Mouse (Mus musculus) CD4-positive helper T cell, adult 2 months (primary cell): ENCODE data around the gene 4930412O13Rik.

Source experiments
- DNase-seq: peaks from one replicate; pipeline ENCODE4 v3.0.0-alpha.2; 2012; ENCODE audit warnings: low read depth, missing footprints, low spot score

4930412O13Rik gene

DNA sequence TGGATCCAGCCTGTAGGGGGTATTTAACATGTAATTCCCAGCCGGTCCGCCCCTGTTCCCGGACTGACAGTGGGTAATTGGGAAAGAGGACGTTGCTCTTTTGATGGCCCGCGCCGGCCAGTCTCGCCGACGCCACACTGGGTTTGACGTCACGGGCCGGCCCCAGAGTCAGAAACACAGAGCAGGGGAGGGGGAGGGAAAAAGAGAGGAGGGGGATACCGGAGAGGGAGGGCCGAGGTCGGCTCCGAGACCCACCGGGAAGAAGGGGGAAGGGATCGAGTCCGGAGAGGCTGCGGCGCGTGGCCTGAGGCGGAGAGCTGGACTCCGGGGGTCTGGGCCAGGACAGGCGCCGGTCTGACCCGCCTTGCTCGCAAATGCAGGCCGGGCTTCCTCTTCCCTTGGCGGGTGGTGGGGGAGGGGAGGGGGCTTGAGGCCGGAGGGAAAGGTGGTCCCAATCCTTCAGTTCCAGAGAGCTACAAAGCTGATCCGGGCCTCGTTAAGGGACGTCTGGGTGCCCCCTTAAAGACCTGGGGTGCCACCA lies at the start of gene 4930412O13Rik:
Gene 4930412O13Rik (plus strand): TSS at position 202 of the 541 bp plus-strand sequence.
- no peak for DNase-seq

DNA sequence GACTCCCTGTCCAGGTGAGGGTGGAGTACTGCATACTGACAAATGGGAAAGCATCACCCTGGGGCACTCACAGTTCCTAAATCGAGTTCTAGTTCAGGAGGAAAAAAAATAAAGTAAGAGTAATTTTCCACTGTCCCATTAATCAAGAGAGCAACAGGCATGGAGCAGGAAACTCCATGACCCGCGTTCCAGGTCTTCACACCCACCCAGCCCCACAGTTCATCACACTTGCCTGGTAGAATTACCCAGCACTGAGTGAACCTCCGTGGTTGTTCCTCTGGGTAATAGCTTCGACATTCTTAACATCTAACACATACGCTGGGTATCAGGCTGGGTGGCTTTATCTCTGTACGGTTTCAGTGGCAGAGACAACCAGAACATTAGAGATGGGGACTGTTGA lies 47.3 kb upstream of the 4930412O13Rik start:
- DNase-seq = no peak

DNA sequence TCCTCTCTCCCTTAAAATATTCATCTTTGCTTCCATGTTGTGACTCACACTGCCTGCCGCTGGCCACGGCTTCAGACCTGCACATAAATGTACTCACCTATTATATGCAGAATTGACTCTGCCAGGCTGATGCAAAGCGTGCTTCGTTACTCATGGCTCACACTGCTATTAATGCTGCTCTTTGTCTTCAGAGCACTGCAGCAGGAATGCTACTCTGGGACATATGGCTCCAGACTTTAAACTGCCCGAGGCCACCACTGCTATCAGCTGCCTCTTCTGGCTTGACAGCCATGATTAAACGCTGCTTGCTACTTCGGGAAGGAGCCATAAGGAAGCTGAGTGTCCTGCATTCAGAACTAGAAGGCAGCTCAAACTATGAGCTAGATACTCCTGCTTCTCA lies 45.9 kb upstream of the 4930412O13Rik start:
- DNase-seq = no peak

DNA sequence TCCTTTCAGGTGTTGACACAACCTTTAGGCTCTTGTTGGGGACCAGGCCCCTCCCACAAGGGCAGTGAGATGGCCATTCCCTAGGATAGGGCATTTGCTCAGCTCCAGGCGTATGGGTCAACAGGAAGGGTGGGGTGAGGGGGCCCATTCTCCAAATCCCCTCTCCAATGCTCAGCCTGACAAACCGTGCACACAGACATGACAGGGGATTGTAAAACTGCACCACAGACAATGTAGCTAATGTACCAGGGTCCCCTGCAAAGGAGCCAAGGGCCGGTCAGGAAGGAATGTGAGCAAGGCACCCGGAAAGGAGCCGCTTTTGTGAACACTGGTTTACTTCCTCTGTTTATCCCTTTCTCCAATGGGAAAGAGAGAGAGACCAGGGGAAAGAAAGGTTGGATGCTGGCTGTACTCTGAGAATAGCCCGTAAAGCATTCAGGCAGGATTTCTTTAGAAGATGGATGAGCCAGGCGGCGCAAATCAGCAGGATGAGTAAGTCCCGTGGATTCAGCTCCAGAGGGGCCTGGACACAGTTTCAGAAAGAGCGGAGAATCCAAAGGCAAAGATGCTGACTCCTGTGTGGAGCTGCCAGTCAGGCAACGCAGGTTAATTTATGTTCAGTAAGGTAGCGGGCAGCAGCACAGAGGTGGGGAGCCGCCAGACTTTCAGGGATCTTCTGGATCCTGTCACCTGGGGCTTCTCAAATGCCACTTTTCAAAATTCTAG lies 28.0 kb upstream of the 4930412O13Rik start:
- DNase-seq = no peak

DNA sequence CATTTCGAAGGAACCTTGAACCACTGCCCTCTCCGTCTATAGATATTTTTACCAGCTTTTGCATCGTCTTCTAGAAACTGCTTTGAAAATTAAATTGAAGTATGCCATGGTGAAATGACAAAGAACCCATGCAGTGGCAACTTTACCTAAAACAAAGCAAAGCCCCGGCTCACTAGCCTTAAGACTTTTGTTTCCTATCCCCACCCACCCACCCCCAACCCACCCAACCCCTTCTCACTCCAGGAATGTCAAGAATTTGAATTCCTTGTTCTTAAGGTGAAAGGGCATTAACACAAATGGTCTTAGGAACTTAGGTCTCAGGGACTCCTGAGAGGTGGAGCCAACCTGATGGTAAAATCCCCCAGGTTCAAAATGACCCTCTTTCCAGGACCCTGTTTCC lies 25.2 kb upstream of the 4930412O13Rik start:
- DNase-seq = no peak

DNA sequence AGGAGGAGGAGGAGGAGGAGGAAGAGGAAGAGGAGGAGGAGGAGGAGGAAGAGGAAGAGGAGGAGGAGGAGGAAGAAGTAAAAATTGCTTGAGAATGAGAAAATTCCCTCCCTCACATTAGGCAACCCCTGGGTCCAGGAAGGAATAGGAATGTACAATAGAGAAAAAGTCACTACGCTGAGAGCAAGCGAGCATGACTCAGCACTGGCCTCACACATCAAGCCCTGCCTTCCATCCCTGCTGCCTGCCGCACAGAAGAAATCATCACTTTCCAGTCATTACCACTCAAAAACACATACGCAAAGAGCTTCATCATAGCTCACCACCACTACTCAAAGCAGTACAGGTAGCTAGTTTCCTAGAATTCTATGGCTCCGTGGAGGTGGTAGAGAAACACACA lies 20.4 kb upstream of the 4930412O13Rik start:
- no peak for DNase-seq

DNA sequence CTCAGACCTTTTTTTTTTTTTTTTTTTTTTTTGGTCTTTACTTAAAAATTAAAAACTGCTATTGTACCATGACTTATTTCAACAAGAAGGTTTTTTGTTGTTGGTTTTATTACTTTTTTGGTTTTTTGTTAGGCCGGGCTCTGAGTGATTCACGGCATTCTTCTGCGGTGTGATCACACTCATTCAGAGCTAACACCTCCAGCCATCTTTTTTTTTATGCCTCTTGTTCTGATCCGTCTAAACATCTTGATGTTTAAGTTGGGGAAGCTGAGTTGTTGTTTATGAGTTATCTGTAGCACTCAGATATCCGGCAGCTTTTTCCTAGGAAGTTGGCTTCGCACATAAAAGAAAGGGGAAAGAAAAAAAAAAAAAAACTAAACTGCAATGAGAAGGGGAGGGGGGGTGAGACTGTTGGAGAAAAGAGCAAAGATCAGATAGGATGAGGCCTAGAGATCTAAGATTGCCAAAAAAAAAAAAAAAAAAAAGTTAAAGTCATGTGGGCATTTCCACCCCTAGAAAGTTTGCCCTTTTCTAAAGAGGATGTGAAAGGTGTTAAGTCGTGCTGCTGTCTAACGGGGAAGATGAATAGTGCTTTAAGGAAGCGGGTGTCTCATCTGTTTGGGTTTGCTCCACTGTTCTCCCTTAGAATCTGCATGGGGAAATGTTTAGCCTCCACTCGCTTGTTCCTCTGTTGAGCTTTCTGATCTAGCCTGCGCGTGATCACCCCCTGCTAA lies 13.8 kb upstream of the 4930412O13Rik start:
- peak; percentile 83 for DNase-seq

DNA sequence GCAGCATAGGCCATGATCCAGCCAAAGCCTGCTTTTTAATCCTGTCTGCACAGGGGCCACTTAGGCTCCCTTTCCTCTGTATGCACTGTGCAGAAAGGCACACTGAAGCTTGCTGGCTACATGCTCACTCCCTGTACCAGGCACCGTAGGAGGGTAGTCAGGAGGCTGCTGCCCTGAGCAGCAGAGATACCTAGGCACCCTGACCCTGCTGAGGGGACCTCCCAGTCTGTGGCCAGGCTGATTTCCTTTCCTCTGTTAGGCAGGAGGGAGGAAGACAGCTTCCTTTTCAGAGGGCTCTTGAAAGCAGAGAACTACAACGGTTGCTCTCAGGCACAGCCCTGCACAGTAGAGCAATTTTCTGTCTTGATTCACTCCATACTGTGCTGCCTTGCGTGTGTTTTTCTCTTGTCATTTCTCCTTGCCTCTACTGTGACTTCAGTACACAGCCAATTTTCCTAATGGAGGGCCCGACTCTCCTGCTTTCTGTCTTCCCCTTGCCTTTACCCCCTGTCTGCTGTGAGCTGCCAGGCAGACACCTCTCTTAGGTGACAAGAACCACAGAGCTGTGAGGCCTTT lies 9.8 kb upstream of the 4930412O13Rik start:
- peak; percentile 71 for DNase-seq

DNA sequence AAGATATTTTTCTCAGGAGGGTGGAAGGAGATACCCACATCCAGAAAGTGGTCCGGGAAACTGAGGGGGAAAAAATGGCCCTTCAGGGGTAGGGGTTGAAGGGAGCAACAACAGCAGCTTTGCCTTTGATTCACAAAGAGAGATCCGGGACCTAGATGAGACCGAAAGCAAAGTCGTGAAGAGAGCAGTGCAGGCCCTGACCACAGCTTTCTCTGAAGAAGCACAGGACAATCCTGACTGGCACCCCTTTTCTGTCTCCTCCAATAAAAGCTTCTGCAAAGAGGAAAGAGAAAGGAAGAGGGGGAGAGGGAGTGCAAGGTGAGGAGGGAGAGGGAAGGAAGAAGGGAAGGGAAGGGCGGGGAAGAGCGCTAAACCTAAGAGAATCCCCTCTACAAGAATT lies 9.3 kb upstream of the 4930412O13Rik start:
- peak; percentile 48 for DNase-seq

DNA sequence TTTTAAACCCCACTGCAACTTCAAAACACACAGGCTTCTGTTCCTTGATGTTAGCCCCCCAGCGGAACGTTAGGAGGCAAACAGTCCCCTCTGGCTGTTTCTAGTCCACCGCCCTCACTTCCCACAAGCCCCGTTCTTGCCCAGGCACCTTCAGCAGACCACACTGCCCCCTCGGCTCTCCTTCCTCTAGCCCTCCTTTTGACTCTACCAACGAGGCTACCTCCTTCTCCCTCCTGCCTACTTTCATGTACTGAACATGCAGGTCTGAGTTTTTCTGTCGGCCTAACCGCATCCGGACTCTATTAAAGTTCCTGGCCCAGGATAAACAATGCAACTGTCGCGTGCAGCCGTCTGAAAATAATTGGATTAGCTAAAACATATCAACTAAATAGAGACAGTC lies 8.4 kb upstream of the 4930412O13Rik start:
- DNase-seq = peak; percentile 58

DNA sequence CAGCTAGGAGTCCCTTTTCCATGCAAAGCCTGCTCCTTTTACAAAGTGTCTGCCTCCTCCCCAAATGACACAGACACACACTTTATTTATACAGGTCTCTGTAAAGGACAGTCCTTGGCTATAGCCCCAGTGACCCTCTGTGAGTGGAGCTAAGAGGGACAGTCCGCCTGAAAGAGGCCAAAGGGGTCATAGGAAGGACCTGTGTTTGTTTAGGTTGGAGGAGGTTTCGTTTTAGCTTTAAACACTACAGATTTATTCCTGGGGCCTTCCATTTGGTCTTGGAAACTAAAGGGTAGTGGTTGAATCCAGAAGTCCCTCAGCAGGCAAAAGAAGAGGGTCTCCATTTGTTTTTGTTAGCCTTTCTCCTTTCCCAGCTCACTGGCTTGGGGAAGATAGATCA lies 7.3 kb upstream of the 4930412O13Rik start:
- DNase-seq = no peak

DNA sequence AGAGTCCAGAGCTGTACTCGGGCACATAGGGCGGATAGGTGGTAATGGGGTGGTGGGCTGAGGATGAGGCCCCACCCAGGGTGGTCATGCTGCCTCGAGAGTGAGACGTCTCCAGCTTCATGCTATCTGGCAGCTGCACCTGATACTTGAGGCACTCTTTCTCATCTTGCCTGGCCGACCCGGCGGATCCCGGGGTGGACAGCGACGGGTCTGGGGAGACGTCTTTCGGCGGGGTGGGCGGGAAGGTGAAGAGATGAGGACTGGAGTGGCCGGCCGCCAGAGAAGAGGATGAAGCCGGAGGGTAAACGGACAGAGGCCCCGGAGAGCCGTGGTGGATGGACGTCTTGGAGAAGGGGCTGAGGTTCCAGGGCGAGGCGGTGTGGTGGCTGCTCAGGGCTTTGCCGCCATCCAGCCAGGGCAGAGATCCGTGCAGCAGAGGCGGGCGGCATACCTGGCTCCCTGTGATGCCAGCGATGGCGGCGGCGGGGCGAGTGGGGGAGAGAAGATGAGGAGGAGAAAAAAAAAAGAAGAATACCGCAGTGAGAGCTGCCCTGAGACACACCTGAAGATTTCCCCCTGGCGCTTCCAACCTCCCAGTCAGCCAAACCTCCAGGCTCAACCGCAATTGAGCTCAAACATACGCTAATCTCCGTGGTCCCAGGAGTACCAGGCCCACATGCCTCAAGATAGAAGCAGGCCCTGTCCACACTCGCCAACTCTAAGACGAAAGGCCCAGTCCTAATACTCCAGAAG lies 6.4 kb upstream of the 4930412O13Rik start:
- DNase-seq = peak; percentile 45

DNA sequence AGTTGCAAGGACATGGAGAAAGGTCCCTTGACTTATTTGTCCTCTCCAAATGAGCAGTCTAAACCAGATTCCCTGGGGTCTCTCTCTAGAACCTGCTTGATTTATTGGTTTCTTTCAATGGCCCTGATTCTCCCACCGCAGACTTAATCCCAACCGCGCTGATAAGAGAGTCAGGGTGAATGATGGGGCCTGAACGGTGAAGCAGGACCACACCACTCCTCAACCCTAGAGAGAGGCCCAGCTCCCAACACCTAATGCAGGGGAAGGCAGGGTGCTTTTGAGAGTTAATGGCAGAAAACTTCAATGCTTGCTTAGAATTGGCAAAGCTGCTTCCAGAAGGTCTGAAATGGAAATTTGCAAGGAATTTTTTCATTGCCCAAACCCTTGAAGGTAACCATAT lies 5.8 kb upstream of the 4930412O13Rik start:
- no peak for DNase-seq

DNA sequence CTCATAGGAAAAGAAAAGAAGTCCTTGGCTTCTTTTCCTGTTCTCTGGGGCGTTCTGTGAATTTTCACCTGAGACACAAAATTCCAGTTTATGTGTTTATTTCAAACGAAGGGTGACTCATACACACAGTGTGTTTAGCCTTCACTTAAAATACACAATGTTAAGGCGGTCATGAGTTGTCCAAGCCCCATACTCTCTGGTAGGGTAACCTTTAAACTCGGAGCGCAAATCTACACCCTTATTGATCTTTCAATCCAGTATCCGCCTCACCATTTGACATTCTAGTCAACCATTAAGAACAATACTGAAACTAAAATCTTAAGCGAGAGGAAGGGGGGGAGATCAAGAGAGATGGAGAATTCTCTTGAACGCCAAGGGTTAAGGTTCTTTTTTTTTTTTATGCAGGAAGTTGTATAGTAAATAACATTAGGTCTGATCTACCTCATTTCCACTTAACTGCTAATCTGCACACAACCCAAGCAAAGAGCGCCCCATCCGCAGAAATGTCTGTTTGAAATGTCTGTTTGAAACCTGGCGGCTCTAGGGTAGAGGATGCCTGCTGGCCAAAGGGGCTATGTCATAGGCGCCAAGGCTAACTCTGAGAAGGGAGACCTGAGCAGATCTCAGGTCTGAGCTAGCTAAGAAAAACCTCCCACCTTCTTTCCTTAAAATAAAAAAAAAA lies 5.2 kb upstream of the 4930412O13Rik start:
- peak; percentile 85 for DNase-seq

DNA sequence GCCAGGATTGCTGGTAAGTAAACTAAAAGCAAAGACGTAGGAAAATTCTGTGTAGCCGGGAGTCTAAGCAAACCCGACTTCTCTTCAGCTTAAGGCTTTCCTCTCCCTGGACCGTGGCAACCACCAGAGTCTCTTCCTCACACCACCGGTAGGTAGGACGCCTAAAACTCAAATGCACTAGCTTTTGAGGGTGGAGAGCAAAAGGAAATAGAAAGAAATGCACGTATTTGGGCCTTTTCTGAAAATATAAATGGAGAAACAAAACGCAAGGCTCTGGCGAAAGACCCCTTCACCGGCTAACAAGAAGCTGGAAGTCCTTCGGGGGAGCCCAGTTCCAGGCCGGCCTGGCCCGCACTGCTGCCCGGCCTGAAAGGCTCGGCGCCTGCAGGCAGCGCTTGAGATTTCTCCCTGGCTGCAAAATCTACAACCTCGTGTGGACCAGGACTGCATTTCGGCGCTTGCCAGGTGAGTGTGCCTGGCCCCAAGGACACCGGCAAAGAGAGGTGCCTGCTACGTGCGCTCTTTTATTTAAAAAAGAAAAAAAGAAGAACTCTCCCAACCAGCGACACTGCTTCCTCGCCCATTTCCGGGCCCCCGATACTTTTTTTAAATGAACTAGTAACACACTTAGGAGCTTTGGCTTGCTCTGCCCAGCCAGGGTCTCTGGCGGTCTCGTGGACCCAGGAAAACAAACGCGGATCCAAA lies 4.3 kb upstream of the 4930412O13Rik start:
- peak; percentile 62 for DNase-seq

DNA sequence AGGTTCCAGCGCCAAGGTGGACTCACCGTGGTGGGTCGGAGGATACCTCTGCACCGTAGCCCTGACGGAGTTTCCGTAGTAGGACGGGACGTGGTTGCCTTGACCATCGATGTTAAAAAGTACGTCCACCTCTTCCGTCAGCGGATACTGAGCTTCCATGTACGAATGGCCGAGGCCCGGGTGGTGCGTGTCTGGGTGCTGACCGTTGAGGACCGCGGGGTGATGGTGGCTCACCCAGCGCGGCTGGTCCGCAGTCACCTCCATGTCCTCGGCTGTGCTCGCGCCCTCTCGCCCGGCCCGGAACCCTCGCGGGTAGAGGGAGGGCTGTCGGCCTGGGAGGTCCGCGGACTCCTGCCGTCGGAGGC lies 3.7 kb upstream of the 4930412O13Rik start:
- no peak for DNase-seq

DNA sequence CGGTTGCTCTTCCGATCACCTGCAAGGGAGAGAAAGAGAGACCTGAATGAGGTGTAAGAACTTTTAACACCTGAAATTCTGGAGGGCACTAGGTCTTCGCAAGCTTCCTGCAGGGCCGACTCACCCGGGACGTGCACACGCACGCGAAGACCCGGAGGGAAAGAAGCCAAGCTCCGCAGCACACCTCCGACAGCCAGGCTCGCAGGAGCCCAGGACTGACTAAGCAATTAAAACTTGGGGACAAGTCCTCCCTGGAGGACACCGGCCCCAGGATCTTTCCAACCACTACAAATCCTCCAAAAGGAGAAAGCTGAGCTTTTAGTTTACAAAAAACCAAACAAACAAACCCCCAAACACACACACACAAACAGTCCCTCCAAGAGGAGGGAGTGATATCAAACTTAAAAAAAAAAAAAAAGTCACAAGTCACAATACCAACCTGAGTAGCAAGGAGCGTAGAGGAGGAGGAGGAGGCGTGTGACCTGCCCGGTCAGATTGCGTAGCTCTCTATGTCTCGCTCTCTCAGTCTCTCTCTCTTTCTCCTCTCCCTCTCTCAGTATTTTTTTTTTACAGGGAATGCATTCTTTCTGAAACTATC lies 3.0 kb upstream of the 4930412O13Rik start:
- no peak for DNase-seq

DNA sequence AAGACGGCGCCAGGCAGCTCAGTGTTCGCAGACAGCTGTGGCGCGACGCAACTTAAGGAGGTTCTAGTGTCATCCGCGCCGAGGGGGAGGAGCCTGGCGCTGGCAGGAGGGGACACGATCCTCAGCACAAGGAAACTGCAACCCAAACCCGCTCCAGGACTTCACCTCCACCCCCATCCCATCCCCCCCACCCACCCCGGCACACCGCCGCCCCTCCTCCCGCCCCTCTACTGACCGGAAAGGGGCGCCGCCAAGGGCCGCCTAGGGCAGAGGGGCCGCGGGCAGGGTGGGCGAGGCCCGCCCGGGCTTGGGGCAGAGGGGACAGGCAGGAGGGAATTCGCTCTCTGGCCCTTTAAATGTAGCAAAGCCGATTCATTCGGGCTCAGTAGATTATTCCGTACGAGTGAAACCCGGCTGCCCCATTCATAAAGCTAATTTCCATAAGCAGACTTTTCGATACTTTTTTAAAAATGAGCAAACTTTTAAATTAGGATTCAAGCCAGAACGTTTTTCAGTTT lies 2.4 kb upstream of the 4930412O13Rik start:
- DNase-seq = peak; percentile 93

DNA sequence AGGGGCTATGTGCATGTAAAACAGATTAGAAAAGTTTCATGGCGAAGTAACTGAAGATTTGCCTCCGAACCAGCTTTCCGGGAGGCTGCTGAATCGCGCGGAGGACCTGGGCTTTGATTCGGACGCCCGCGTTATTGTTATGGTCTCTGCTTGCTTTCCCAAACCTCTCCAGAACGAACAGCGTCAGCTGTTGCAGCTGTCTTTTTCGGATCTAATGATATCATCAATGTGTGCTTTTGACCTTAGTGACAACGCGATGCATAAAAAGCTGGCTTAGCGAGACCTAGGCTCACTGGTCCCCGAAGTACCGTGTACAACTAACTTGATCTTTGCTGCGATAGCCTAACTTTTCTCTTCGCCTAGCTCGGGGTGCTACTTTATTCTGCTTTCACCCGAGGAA lies 2.0 kb upstream of the 4930412O13Rik start:
- no peak for DNase-seq

DNA sequence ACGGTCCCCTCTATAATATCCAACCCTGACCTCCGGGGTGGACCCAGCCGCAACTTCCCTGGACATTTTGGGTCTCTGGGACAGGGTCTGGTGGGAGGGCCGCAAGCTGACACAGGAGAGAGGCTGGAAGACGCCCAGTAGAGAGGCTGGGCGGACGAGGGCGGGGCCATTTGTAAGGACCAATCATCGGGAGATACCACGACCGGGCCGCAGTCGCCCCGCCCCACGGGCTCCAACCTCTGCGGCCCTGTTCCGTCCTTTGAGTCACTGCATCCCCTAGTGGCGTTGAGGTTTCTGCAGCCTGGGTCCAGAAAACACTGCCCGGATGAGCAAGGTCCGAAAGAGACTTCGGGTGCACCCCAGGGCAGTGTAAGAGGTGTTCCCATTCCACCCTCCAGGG lies 1.6 kb upstream of the 4930412O13Rik start:
- DNase-seq = peak; percentile 94
